Mouse (Mus musculus) layer of hippocampus, postnatal 25 days (tissue): ENCODE measurements at regions not wholly inside any gene's neighbourhood (a gene's known extent, or its start where the extent isn't known, plus 50 kb on each side); places are given as distances from the start of the nearest gene placed in this dataset.

Source experiments
- DNase-seq, 2 experiments: peaks; one replicate each; pipeline ENCODE4 v3.0.0; 2022; ENCODE audit warnings: mixed read lengths in 2 of 2, low spot score in 1 of 2; ENCODE audit errors: extremely low spot score in 1 of 2

GRCm38 (mm10) chr13:85570886-85571527, 282.1 kb upstream of the Rasa1 start:
- DNase-seq: no peak

GRCm38 (mm10) chr13:85557821-85558220, 268.9 kb upstream of the Rasa1 start:
- DNase-seq: no peak

- DNase-seq: peak; percentile 28 to 82
Measured at GRCm38 (mm10) chr13:85556101-85556853, 267.3 kb upstream of the Rasa1 start.

GRCm38 (mm10) chr13:85553072-85553471, 264.1 kb upstream of the Rasa1 start:
- no peak for DNase-seq

- no peak for DNase-seq
Measured at GRCm38 (mm10) chr13:85509671-85510070, 220.7 kb upstream of the Rasa1 start.

GRCm38 (mm10) chr13:85508552-85508951, 219.6 kb upstream of the Rasa1 start:
- DNase-seq: no peak

- DNase-seq: no peak
Measured at GRCm38 (mm10) chr13:85507374-85508101, 218.6 kb upstream of the Rasa1 start.

- DNase-seq: no peak
Measured at GRCm38 (mm10) chr13:85506875-85507274, 217.9 kb upstream of the Rasa1 start.

- DNase-seq: no peak
Measured at GRCm38 (mm10) chr13:85506030-85506429, 217.1 kb upstream of the Rasa1 start.

GRCm38 (mm10) chr13:85505046-85505445, 216.1 kb upstream of the Rasa1 start:
- DNase-seq: no peak

GRCm38 (mm10) chr13:85504001-85504400, 215.1 kb upstream of the Rasa1 start:
- DNase-seq: no peak

GRCm38 (mm10) chr13:85498696-85499095, 209.8 kb upstream of the Rasa1 start:
- no peak for DNase-seq

GRCm38 (mm10) chr13:85484790-85485189, 195.9 kb upstream of the Rasa1 start:
- no peak for DNase-seq

GRCm38 (mm10) chr13:85483348-85483747, 194.4 kb upstream of the Rasa1 start:
- DNase-seq: no peak

GRCm38 (mm10) chr13:85479405-85479804, 190.5 kb upstream of the Rasa1 start:
- no peak for DNase-seq

GRCm38 (mm10) chr13:85476274-85476846, 187.4 kb upstream of the Rasa1 start:
- DNase-seq: no peak

GRCm38 (mm10) chr13:85471340-85471739, 182.4 kb upstream of the Rasa1 start:
- peak; percentile 17 to 62 for DNase-seq

GRCm38 (mm10) chr13:85459387-85459786, 170.5 kb upstream of the Rasa1 start:
- DNase-seq: no peak

- DNase-seq: no peak
Measured at GRCm38 (mm10) chr13:85458611-85459010, 169.7 kb upstream of the Rasa1 start.

GRCm38 (mm10) chr13:85439581-85439980, 150.7 kb upstream of the Rasa1 start:
- DNase-seq: no peak

GRCm38 (mm10) chr13:85437875-85438274, 148.9 kb upstream of the Rasa1 start:
- DNase-seq: no peak
